Mouse (Mus musculus) CH12.LX (cell line): Measurements from ENCODE around the gene Adam1a. TPM values are rescaled to one million over a fixed set of nuclear protein-coding genes. Genes with fewer than 3 reads are reported as not detected.

Source experiments
- DNase-seq: peaks from one replicate; pipeline ENCODE4 v3.0.0-alpha.2; 2013; ENCODE audit errors: extremely low read depth
- H3K27ac ChIP-seq: 2 replicates; pipeline ENCODE4 v1.5.1; 2012; ENCODE audit warnings: low read depth, mild to moderate bottlenecking, control low read depth, moderate library complexity; ENCODE audit not compliant: insufficient read depth
- H3K27me3 ChIP-seq: replicated peaks from 2 replicates; pipeline ENCODE3; 2012; ENCODE audit warnings: inconsistent platforms
- H3K36me3 ChIP-seq, 2 experiments: replicated peaks in 1 of 2; 2 replicates each; pipeline versions ENCODE3 to v1.6.1; 2012; ENCODE audit warnings: inconsistent platforms in 1 of 2, low read length in 1 of 2, mild to moderate bottlenecking in 1 of 2, mixed read lengths in 1 of 2, moderate library complexity in 1 of 2; ENCODE audit not compliant: control insufficient read depth in 1 of 2, insufficient read depth in 1 of 2
- H3K4me1 ChIP-seq, 2 experiments: 2 replicates each; pipeline ENCODE4 v1.6.1; 2012; ENCODE audit warnings: inconsistent platforms in 1 of 2, moderate library complexity in 1 of 2; ENCODE audit not compliant: insufficient read depth in 2 of 2, control insufficient read depth in 1 of 2
- H3K4me2 ChIP-seq: 2 replicates; pipeline ENCODE4 v1.6.1; 2012; ENCODE audit warnings: low read depth, mild to moderate bottlenecking, control low read depth; ENCODE audit not compliant: poor library complexity, insufficient read depth, severe bottlenecking
- H3K4me3 ChIP-seq, 3 experiments: fragments of 150-350 bp in 1 of 3; sonication (generic) in 1 of 3; replicated peaks in 1 of 3; 2 replicates each; pipeline versions ENCODE3 to v1.5.1; 2011 to 2012; ENCODE audit warnings: low read depth in 2 of 3, low read length in 2 of 3, mild to moderate bottlenecking in 2 of 3, moderate library complexity in 2 of 3, control low read depth in 1 of 3, improper control_type of control experiment in 1 of 3, inconsistent platforms in 1 of 3, mixed read lengths in 1 of 3; ENCODE audit not compliant: poor library complexity in 1 of 3
- H3K79me2 ChIP-seq: replicated peaks from 2 replicates; pipeline ENCODE4 v1.6.1; 2012; ENCODE audit warnings: mild to moderate bottlenecking, moderate library complexity; ENCODE audit not compliant: control insufficient read depth, poor library complexity, insufficient read depth, severe bottlenecking; ENCODE audit errors: extremely low read depth
- H3K9ac ChIP-seq: 2 replicates; pipeline ENCODE4 v1.6.1; 2012; ENCODE audit warnings: low read depth, mild to moderate bottlenecking, control low read depth, moderate library complexity; ENCODE audit not compliant: insufficient read depth
- H3K9me3 ChIP-seq: replicated peaks from 2 replicates; pipeline ENCODE3; 2012; ENCODE audit warnings: low read length, inconsistent platforms, mixed read lengths
- CHD1 ChIP-seq: IDR thresholded peaks from 2 replicates; pipeline ENCODE4 v1.6.1; 2012; ENCODE audit warnings: low read depth, low read length, improper control_type of control experiment, inconsistent platforms
- CHD2 ChIP-seq: IDR thresholded peaks from 2 replicates; pipeline ENCODE4 v1.6.1; 2011; ENCODE audit warnings: low read length, improper control_type of control experiment
- CTCF ChIP-seq, 2 experiments: IDR thresholded peaks in 1 of 2; conservative IDR thresholded peaks in 1 of 2; 2 replicates each; pipeline ENCODE4 v1.5.1; 2011 to 2012; ENCODE audit warnings: low read depth in 2 of 2, low read length in 2 of 2, improper control_type of control experiment in 1 of 2, inconsistent platforms in 1 of 2, mild to moderate bottlenecking in 1 of 2, moderate library complexity in 1 of 2
- E2F4 ChIP-seq: IDR thresholded peaks from 2 replicates; pipeline ENCODE4 v1.6.1; 2011; ENCODE audit warnings: low read depth, low read length, improper control_type of control experiment; ENCODE audit not compliant: insufficient replicate concordance
- ETS1 ChIP-seq: conservative IDR thresholded peaks from 2 replicates; pipeline ENCODE4 v1.6.1; 2012; ENCODE audit warnings: low read depth, mild to moderate bottlenecking, inconsistent platforms, low read length, improper control_type of control experiment, moderate library complexity
- IRF4 ChIP-seq: IDR thresholded peaks from 2 replicates; pipeline ENCODE4 v1.6.1; 2014; ENCODE audit warnings: low read depth, mild to moderate bottlenecking, inconsistent platforms, low read length, improper control_type of control experiment
- JUND ChIP-seq: conservative IDR thresholded peaks from 2 replicates; pipeline ENCODE4 v1.6.1; 2011; ENCODE audit warnings: low read depth, low read length, improper control_type of control experiment
- KAT2A ChIP-seq: IDR thresholded peaks from 2 replicates; pipeline ENCODE4 v1.6.1; 2012; ENCODE audit warnings: low read length, improper control_type of control experiment, inconsistent platforms; ENCODE audit not compliant: insufficient replicate concordance
- MAFK ChIP-seq: IDR thresholded peaks from 2 replicates; pipeline ENCODE4 v1.6.1; 2011; ENCODE audit warnings: low read length, improper control_type of control experiment; ENCODE audit not compliant: insufficient replicate concordance
- MEF2A ChIP-seq: IDR thresholded peaks from 2 replicates; pipeline ENCODE4 v1.6.1; 2014; ENCODE audit warnings: low read depth, mild to moderate bottlenecking, inconsistent platforms, low read length, improper control_type of control experiment, borderline replicate concordance
- MXI1 ChIP-seq: IDR thresholded peaks from 2 replicates; pipeline ENCODE4 v1.6.1; 2011; ENCODE audit warnings: mild to moderate bottlenecking, low read depth, low read length, improper control_type of control experiment
- MYC ChIP-seq: IDR thresholded peaks from 2 replicates; pipeline ENCODE4 v1.6.1; 2011; ENCODE audit warnings: low read depth, mild to moderate bottlenecking, improper control_type of control experiment, low read length
- NELFE ChIP-seq: IDR thresholded peaks from 2 replicates; pipeline ENCODE4 v1.6.1; 2011; ENCODE audit warnings: low read depth, low read length, improper control_type of control experiment
- NRF1 ChIP-seq: IDR thresholded peaks from 2 replicates; pipeline ENCODE4 v1.6.1; 2014; ENCODE audit warnings: low read depth, mild to moderate bottlenecking, inconsistent platforms, low read length, improper control_type of control experiment, moderate library complexity
- PAX5 ChIP-seq: IDR thresholded peaks from 2 replicates; pipeline ENCODE4 v1.6.1; 2012; ENCODE audit warnings: low read length, inconsistent platforms, mixed read lengths
- POLR2A ChIP-seq: IDR thresholded peaks from 2 replicates; pipeline ENCODE4 v1.6.1; 2011; ENCODE audit warnings: low read depth, mild to moderate bottlenecking, improper control_type of control experiment, low read length
- RAD21 ChIP-seq: IDR thresholded peaks from 2 replicates; pipeline ENCODE4 v1.6.1; 2011; ENCODE audit warnings: low read depth, mild to moderate bottlenecking, low read length, improper control_type of control experiment, moderate library complexity
- RCOR1 ChIP-seq: conservative IDR thresholded peaks from 2 replicates; pipeline ENCODE4 v1.6.1; 2012; ENCODE audit warnings: low read depth, mild to moderate bottlenecking, inconsistent platforms, low read length, improper control_type of control experiment
- SMC3 ChIP-seq: IDR thresholded peaks from 2 replicates; pipeline ENCODE4 v1.6.1; 2011; ENCODE audit warnings: low read depth, low read length, improper control_type of control experiment
- TCF12 ChIP-seq: IDR thresholded peaks from 2 replicates; pipeline ENCODE4 v1.6.1; 2014; ENCODE audit warnings: low read depth, mild to moderate bottlenecking, inconsistent platforms, low read length, improper control_type of control experiment
- UBTF ChIP-seq: IDR thresholded peaks from 2 replicates; pipeline ENCODE4 v1.6.1; 2012; ENCODE audit warnings: low read depth, mild to moderate bottlenecking, inconsistent platforms, low read length, improper control_type of control experiment, moderate library complexity
- USF1 ChIP-seq: IDR thresholded peaks from 2 replicates; pipeline ENCODE4 v1.6.1; 2014; ENCODE audit warnings: low read depth, mild to moderate bottlenecking, inconsistent platforms, low read length, improper control_type of control experiment
- USF2 ChIP-seq: conservative IDR thresholded peaks from 2 replicates; pipeline ENCODE4 v1.6.1; 2011; ENCODE audit warnings: low read depth, low read length, improper control_type of control experiment
- ZMIZ1 ChIP-seq: IDR thresholded peaks from 2 replicates; pipeline ENCODE4 v1.6.1; 2012; ENCODE audit warnings: low read depth, mild to moderate bottlenecking, inconsistent platforms, low read length, improper control_type of control experiment
- ZNF384 ChIP-seq: IDR thresholded peaks from 2 replicates; pipeline ENCODE4 v1.6.1; 2012; ENCODE audit warnings: low read depth, low read length, improper control_type of control experiment, inconsistent platforms
- dilution Hi-C: fragments of 300-500 bp; cut with MboI; formaldehyde crosslinking; loops from 2 replicates; pipeline ENCODE4 v1.14.3; 2020; ENCODE audit warnings: low sequenced_read_pairs; ENCODE audit not compliant: extremely low pct_unique_long_range_greater_than_20kb, extremely low pct_ligation_motif_present
- in situ Hi-C: fragments of 300-500 bp; cut with MboI; formaldehyde crosslinking; loops from 3 replicates; pipeline ENCODE4 v1.14.3; 2019; ENCODE audit warnings: low sequenced_read_pairs, low pct_ligation_motif_present, low pct_unique_long_range_greater_than_20kb, mixed read lengths
- polyA plus RNA-seq: library from polyadenylated mRNA; unstranded; fragments of >175 nt; gene quantifications from 2 replicates; pipeline ENCODE4 v1.2.1, GENCODE M21; 2012; ENCODE audit warnings: low read depth; ENCODE audit not compliant: insufficient read length
- total RNA-seq, 2 experiments: library from RNA; depleted of rRNA; stranded (reverse); fragments of 300-350 nt in 1 of 2; fragments of >200 nt in 1 of 2; gene quantifications; 2 replicates each; pipeline ENCODE4 v1.2.3; 2012 to 2014

Adam1a gene
- total and polyA plus RNA-seq, 3 experiments = 1.2 to 1.6 (median 1.3) TPM

DNA sequence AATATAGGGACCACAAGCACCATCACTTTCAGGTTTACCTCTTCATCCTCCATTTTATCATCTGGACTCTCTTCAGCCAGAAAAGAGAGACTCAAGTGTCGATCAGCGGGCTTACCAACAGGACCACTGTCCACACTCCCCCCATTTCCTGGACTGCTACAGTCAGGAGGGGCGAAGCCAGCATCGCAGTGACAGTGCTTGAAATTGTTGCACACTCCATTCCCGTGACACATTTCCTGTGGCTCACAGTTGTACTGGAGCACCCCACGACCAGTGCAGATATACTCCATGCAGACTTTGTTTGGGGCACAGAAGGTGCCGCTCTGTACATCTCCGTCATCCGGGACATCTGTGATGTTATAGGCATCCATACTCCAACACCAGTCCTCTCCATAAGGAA lies 26.3 kb downstream of the Adam1a start:
- H3K4me3 ChIP-seq = no peak overlapping the region
- no peak overlapping the region for H3K4me2 ChIP-seq
- no peak overlapping the region for H3K27ac ChIP-seq
- H3K4me1 ChIP-seq = 0 out of 4 replicates have a peak, but pooled peaks cover 0 to 2% of the 10 kb centered on the region in 2 experiments
- dilution Hi-C loops (no loop called here), in situ Hi-C loops (no loop called here)
- H3K27me3 ChIP-seq = no peaks in the 10 kb centered on the region
- H3K36me3 ChIP-seq = peaks cover 35 to 59% of the 10 kb centered on the region in 2 experiments
- no peak overlapping the region for H3K9ac ChIP-seq
- no peaks in the 10 kb centered on the region for H3K79me2 ChIP-seq
- H3K9me3 ChIP-seq = no peaks in the 10 kb centered on the region
- TF ChIP-seq MXI1 (no peak), JUND (no peak), MAFK (no peak), ETS1 (no peak), RAD21 (no peak), CTCF (conservative IDR thresholded peaks at IDR 0.05 in 1 of 2, IDR thresholded peaks at IDR 0.05 in 1 of 2; ENCODE audit: low read depth in 2 of 2, low read length in 2 of 2) (no peak), RCOR1 (no peak), TCF12 (no peak), USF2 (no peak), NRF1 (no peak)
- DNase-seq = no peak

DNA sequence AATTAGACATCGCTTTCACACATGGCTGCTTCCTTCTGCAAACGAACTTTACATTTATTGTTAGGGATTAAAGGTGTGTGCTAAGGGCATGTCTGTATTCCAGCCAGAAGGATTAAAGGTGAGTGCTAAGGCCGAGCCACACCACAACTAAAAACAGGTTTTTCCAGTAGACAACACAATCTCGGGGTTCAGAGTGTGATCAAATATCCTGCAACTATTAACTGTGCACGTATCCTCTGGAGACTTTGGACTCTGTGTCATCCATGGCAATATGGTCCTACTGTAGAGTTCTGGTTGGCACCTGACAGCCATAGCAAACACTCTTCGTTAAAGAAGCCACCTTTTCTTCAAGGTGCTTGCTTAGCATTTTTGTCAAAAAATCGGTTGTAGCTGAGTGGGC lies 35.3 kb downstream of the Adam1a start:
- no peaks in the 10 kb centered on the region for H3K4me1 ChIP-seq
- H3K27me3 ChIP-seq = peaks cover 5% of the 10 kb centered on the region
- H3K27ac ChIP-seq = no peak overlapping the region
- no peak overlapping the region for H3K4me3 ChIP-seq
- no peaks in the 10 kb centered on the region for H3K79me2 ChIP-seq
- no peak overlapping the region for H3K4me2 ChIP-seq
- H3K36me3 ChIP-seq = no peaks in the 10 kb centered on the region
- dilution Hi-C loops (no loop called here), in situ Hi-C loops (no loop called here)
- no peak overlapping the region for H3K9ac ChIP-seq
- peaks cover 2% of the 10 kb centered on the region for H3K9me3 ChIP-seq
- no peak for DNase-seq
- TF ChIP-seq CHD1 (no peak), PAX5 (no peak), NRF1 (no peak), MYC (no peak), UBTF (no peak), ZMIZ1 (no peak), CHD2 (no peak), ETS1 (no peak), KAT2A (no peak), USF2 (no peak), E2F4 (no peak), ZNF384 (no peak), POLR2A (no peak), USF1 (no peak), IRF4 (no peak), MEF2A (no peak), SMC3 (no peak), NELFE (no peak)
